Mouse (Mus musculus) embryonic fibroblast, embryonic 13.5 days (primary cell): ENCODE results near the gene Gm45837.

Experiments
- CTCF ChIP-seq: IDR thresholded peaks from 2 replicates; pipeline ENCODE4 v1.5.1; 2011; ENCODE audit warnings: mild to moderate bottlenecking, control low read depth, low read length, moderate library complexity, borderline replicate concordance; ENCODE audit not compliant: insufficient read depth
- POLR2A ChIP-seq: IDR thresholded peaks from 2 replicates; pipeline ENCODE4 v1.6.1; 2011; ENCODE audit warnings: low read depth, mild to moderate bottlenecking, control low read depth, low read length, moderate library complexity

DNA sequence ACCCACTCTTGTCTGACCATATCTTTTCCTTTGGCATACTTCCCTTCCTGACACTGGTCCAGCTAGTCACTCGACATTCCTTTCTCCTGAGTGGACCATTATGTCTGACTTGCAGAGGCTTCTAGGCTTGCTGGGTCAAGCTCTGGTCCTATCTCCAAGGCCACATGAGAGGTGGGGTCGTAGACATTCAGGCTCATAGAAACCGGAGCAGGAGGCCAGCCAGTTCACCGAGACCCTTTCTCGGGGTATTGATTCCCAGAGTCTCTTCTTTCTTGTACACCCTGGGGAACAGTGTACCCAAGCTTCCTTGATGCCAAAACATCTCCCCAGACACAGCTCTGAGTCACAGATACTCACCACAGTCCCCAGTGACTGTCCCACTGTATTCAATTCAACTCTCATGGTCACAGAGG, 63.7 kb downstream of the Gm45837 start:
- TF ChIP-seq POLR2A (no peak), CTCF (no peak)
